Mouse (Mus musculus): Measurements from ENCODE around the gene Agk.

Gene Agk

DNA sequence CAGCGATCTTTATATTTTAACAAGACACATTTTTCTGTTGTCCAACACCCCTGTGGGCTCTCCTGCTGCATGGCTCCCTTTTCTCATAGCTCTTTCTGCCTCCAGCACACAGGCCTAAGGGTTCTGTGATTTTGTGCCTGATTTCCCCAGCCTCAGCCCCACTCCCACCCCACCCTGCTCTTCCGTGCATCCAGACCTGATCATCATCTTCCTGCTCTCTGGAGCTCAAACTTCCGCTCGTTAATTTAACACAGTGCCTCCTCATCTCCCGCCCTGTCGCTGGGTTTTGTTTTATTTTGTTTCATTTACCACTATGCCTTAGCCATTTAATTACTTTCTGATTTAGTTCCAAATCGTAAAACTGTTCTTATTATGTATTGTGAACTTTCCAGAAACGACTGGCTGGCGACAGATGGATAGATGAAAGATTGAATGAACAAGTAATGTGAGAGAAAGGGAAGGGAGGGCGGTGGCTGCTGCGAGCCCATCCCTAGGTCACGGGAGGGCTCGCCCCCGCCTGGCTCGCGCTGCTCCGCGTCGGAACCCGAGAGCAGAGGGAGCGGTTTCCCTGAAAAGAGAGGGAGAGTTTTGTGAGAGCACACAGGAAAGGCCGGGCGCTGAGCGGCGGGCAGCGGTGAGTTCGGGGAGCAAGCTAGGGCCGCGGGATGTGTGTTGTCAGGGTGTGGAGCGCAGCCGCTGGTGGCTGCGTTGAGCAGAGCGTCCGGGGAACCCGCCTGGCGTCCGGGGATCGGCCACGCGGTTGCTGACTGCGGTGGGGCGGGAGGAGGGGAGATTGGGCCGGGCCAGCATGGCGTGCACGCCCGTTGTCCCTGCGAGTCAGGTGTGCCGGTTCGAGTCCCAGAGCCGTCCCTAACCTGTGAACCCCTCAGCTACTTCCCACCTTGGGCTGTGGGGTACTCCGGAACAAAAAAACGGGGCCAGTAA, at the start of gene Agk:
TSS of gene Agk (plus strand) at position 276 of the 945 bp plus-strand sequence.
- peak; percentile 80 for DNase-seq (ENCODE audit: low spot score)

DNA sequence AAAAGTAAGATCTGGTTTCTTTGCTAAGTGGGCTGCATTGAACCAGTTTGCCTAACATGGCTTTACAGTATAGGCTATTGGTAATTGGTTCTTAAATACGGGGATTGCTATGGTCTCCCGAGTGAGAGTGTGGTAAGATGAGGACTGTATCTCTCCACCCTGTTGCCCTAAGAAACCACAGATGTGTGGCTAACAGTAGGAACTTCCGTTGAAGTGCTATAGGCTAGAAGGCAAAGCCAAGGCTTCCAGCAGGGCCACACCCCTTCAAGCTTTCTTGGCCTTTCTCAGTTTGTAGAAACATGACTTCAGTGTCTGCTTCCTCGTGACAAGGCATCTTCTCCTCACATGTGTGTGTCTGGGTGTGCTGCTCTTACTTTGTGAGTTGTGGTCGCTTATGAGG, 24.3 kb upstream of the Agk start:
- no peak for DNase-seq (ENCODE audit: low spot score)

DNA sequence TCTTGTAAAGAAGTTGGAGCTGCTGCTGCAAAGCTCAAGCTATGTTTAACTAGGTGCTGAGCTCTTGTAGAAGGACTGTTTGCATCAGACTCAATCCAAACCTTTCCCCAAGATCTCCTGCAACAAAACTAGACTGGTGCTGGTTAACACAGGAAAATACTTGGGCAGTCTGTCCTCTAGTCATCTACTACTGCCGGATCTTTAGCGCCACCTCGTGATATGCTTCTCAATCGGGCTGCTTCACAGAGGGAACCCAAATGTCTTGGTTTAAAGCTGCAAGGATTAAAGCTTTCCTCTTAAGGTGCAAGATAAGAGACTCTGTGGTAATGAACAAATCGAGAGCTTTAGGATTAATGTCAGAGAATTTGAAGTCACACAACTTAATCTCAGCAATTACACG, 21.6 kb upstream of the Agk start:
- DNase-seq (ENCODE audit: low spot score) = no peak

DNA sequence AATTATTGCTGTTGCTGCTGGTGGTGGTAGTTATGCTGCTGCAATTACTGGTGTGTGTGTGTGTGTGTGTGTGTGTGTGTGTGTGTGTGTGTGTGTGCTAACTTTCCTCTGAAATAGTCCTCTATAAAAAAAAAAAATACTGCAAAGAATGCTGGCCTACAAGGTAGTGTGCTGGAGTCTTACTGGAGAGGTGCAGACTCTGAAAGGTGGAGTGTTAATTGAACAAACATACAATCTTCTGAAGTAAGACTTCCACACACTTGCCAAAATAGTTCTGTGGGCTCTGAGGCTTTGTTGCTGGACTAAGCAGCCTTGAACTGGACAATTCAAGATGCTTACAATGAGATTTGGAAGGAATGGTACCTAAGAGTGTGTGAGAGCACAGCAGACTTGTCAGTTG, 20.0 kb upstream of the Agk start:
- no peak for DNase-seq (ENCODE audit: low spot score)

- no peak for DNase-seq (ENCODE audit: low spot score)
Measured at GRCm38 (mm10) chr6:40326341-40326740, 1.4 kb downstream of the Agk start.

DNA sequence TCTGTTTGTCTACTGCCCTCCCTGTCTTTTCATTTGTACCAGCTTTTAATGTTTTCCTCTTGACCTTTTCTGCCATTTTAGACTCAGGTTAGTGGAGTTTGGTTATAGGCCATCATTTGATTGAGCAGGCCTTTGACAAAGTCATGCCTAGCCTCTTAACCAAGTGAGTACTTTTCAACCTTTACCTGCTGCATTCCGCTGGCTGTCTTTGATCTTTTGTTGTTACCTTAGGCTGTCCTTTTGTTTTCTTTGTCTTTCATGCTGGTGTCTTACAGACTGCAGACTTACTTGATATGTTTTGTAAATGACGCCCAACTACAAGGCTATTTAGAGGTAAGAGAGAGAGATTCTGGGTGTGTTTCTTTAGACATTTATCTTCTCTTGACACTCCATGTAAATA, 8.5 kb downstream of the Agk start:
- DNase-seq (ENCODE audit: low spot score) = no peak

GRCm38 (mm10) chr6:40336735-40337731, 12.1 kb downstream of the Agk start:
- no peak for DNase-seq (ENCODE audit: low spot score)

DNA sequence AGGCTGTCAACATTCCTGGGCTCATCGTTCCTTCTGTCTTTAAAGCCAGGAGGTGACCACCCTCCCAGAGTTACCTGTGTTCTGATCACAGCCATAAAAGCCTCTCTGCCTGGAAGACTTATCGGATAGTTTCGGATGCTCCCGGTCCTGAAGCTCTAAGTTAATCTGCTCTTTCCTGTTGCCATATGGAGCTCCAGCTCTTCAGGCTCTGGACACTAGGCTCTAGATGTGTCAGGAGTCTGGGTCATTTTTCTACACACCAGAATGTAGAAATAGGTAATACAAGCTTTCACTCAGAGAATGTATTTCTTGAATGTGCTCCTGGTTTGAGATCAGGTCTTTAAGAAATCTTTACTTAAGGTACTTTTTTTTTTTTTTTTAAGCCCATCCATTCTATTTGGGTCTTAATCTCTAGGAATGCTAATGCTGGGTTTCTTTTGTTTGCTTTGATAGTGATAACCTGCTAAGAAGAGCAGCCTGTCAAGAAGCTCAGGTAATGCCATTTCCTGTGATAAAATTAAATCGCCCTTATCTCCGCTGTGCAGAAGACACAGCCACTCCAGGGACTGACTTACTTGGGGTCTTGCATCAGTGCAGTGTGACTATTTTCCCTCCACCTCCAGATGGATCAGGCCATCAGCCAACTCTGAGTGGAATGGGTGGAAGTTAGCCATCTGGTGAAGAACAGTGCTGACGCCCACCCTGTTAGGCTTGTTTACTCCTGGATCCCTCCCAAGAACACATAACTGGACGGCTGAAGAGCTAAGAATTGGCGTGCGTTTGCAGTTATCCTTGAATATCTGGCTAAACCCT, 22.2 kb downstream of the Agk start:
- no peak for DNase-seq (ENCODE audit: low spot score)

DNA sequence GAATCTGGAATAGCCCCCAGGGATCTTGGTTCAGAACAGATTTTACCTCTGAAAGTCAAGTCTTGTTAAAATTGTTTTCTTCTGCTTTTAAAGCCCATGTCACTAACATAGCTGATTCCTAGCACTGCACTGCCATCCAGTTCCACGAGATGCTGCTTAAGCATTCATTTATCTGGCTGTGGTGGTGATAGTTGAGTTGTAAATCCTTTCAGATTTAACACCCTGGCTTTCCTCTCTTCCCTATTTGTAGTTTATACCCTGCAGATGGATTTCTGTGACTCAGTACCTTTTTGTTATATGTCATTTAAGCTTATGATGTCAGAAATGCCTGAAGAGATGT, 22.8 kb downstream of the Agk start:
- no peak for DNase-seq (ENCODE audit: low spot score)

- DNase-seq (ENCODE audit: low spot score) = no peak
Measured at GRCm38 (mm10) chr6:40350041-40350440, 25.1 kb downstream of the Agk start.

DNA sequence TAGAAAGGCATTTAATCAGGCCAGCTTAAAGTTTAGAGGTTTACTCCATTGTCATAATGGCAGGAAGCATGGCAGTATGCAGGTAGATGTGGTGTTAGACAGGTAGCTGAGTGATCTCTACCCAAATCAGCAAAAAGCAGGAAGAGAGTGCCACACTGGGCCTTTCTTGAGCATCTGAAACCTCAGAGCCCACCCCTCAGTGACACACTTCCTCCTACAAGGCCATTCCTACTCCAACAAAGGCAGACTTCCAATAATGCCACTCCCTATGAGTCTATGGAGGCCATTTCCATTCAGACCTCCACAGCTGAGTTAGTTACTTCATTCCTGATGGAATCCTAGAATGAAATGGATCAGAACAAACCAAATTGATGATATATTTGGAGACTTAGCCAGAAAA, 25.9 kb downstream of the Agk start:
- no peak for DNase-seq (ENCODE audit: low spot score)

DNA sequence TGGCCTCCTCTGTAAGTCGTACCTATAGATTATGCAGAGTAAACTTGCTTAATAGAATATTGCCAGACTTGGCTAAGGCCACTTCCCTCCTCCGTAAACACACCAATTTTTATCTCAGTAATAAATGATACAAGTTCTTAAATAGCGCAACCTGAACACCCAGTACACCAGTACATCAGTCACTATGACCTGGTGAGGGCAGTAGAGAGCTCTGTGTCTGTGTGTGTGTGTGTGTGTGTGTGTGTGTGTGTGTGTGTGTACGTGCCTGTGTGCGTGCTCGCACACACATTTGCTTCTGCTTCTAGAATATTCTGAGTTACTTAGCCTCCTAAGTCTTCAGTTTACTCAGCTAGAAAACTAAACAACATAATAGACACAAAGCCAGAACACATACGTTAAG, 28.4 kb downstream of the Agk start:
- DNase-seq (ENCODE audit: low spot score) = peak; percentile 3

GRCm38 (mm10) chr6:40371031-40371430, 46.1 kb downstream of the Agk start:
- no peak for DNase-seq (ENCODE audit: low spot score)

- DNase-seq (ENCODE audit: low spot score) = no peak
Measured at GRCm38 (mm10) chr6:40380181-40380580, 55.2 kb downstream of the Agk start.

- DNase-seq (ENCODE audit: low spot score) = no peak
Measured at GRCm38 (mm10) chr6:40381908-40382307, 56.9 kb downstream of the Agk start.

DNA sequence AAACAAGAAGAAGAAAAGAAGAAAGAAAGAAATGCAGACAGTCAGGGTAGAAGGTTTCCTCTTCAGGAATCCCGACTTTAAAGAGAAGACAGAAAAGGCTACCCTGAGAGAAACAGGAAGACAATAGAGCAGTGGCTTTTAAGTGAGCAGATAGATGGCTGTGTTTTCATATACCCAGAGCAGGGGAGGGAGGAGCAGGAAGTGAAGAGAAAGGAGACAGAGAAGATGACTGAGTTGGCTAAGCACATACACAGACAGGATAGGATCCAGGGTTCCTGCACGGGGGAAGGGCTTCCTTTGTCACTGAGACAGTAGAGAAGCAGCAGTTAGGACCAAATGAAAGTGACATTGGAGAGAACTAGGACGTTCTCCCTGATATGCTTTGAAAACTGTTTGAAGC, 60.7 kb downstream of the Agk start:
- DNase-seq (ENCODE audit: low spot score) = no peak

DNA sequence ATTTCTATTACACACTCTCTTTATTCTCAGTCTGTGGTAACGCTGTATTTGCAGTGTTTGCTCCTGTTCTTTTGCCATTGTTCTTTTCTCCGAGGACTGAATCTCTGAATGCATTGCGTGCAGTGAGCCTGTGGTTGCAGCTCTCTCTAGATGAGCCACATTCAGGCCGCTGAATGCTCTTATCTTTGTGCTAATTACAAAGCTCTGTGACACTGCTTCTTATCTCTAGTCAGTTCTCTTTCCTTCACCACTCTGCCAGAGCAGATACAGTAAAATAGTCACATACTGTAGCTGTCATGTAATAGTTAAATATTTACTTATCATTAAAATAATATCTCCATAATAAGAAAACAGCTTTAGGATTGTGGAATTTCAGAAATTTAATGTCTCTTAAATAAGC, 63.7 kb downstream of the Agk start:
- DNase-seq (ENCODE audit: low spot score) = peak; percentile 19

- DNase-seq (ENCODE audit: low spot score) = no peak
Measured at GRCm38 (mm10) chr6:40390975-40391374, 66.0 kb downstream of the Agk start.

DNA sequence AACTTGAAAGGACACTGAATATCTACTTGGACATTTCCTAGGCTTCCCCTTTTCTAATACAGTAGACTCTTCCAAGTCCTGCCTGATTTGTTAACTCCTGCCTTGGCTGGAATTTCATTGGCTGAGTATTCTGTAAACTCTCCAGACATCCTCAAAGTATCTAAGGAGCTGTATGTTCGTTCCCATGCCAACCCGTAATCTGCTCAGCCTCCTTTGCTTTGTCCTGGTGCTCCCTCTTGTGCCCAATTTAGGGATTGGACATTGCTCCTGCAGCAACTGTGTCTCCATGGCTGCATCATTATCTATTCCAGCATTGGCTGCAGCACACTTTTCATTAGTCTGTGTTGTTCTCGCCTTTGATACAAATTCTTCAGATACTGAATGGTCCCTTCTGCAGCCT, 68.2 kb downstream of the Agk start:
- DNase-seq (ENCODE audit: low spot score) = peak; percentile 32

DNA sequence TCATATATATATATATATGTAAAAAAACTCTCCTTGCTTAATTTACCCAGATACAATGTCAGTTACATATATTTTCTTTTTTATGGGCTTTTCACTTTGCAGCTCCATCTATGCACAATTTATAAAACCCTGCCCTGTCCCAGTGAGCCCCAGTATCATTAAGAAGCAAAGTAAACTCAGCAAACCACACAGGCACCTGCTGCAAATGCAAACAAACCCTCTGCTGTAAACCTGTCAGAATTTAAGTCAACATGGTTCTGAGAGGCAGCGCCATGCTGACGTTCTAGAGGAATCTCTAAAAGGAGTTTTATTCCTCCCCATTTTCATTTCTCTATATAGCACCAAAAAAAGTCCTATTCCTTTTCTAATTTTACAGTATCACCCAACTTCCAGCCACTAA, 77.1 kb downstream of the Agk start:
- no peak for DNase-seq (ENCODE audit: low spot score)

DNA sequence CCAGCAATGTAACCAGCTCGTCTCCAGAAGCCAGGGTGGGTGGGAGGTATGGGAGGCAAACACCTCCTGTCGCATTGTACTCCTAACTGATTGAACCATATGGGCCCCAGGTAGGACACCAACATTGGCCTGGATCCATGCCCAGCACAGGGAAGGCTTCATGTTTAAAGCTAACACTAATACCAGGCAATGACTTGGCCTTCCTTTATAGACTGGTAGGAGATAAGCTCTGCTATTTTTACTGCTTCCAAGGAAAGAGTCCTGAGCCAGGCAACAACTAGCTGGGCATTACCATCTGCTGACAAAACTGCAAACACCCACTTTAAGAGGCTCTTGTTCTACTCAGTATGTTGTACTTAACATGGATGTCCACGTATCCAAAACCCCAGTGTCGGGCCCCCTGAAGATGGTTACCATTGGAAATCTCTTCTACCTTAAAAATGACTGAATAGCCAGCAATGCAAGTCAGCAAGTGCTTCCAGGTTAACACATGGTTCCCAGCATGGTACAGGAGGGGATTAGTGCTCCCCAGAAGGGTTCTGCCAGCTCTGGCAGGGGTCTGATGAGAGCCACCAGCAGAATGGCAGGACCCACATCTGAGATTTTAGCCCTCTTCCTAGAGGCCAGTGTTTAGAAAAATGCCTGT, 78.8 kb downstream of the Agk start:
- no peak for DNase-seq (ENCODE audit: low spot score)

- DNase-seq (ENCODE audit: low spot score) = no peak
Measured at GRCm38 (mm10) chr6:40411085-40411484, 86.1 kb downstream of the Agk start.
